Mouse (Mus musculus) hindbrain, postnatal 0 days (tissue): ENCODE measurements around the gene Rtp4. TPM values are rescaled to one million over a fixed set of nuclear protein-coding genes. Genes with fewer than 3 reads are reported as not detected.

Source experiments
- ATAC-seq: fragments of 200-750 bp; cut with Nextera tagmentation; 2 replicates; pipeline ENCODE4 v1.8.0; 2017; ENCODE audit warnings: mild to moderate bottlenecking, moderate TSS enrichment, moderate library complexity
- DNase-seq: peaks from one replicate; pipeline ENCODE4 v3.0.0-alpha.2; 2015; ENCODE audit warnings: low spot score
- H3K27ac ChIP-seq: fragments of 300-500 bp; sonication (generic); 2 replicates; pipeline ENCODE4 v1.5.1; 2014; ENCODE audit warnings: mild to moderate bottlenecking
- H3K27me3 ChIP-seq: fragments of 300-500 bp; sonication (generic); 2 replicates; pipeline ENCODE4 v1.6.1; 2014; ENCODE audit warnings: low read length, mixed read lengths; ENCODE audit not compliant: insufficient read depth
- H3K36me3 ChIP-seq: fragments of 300-500 bp; sonication (generic); 2 replicates; pipeline ENCODE4 v1.6.1; 2014; ENCODE audit warnings: low read length, mixed read lengths; ENCODE audit not compliant: insufficient read depth
- H3K4me1 ChIP-seq: fragments of 300-500 bp; sonication (generic); 2 replicates; pipeline ENCODE4 v1.6.1; 2014; ENCODE audit warnings: antibody characterized with exemption, low read length, mixed read lengths; ENCODE audit not compliant: insufficient read depth
- H3K4me2 ChIP-seq: fragments of 300-500 bp; sonication (generic); 2 replicates; pipeline ENCODE4 v1.6.1; 2014; ENCODE audit warnings: low read depth, mild to moderate bottlenecking, low read length, moderate library complexity, mixed read lengths
- H3K4me3 ChIP-seq: fragments of 300-500 bp; sonication (generic); 2 replicates; pipeline ENCODE4 v1.5.1; 2014; ENCODE audit warnings: low read length
- H3K9ac ChIP-seq: fragments of 300-500 bp; sonication (generic); replicated peaks from 2 replicates; pipeline ENCODE4 v1.6.1; 2014; ENCODE audit warnings: mild to moderate bottlenecking, low read length, moderate library complexity, mixed read lengths
- H3K9me3 ChIP-seq: fragments of 300-500 bp; sonication (generic); 2 replicates; pipeline ENCODE4 v1.6.1; 2016; ENCODE audit warnings: low read length, mixed read lengths
- CTCF ChIP-seq: IDR thresholded peaks from 2 replicates; pipeline ENCODE4 v1.5.1; 2016; ENCODE audit warnings: antibody characterized with exemption, control low read depth, low read depth
- WGBS: fragments of 180-500 bp; shearing (Covaris S2); extraction: QIAGEN DNeasy Blood & Tissue Kit; methylation state at CpG from one replicate; pipeline ENCODE4 v1.1.7; 2014; 5-methylcytosine and 5-hydroxymethylcytosine counted together
- polyA plus RNA-seq: library from polyadenylated mRNA; unstranded; fragments of >200 nt; fragmentation: Nextera tagmentation; extraction: Ambion mirVana; gene quantifications from 2 replicates; pipeline ENCODE4 v1.2.1, GENCODE M21; 2015
- total RNA-seq: library from RNA; depleted of rRNA; stranded (reverse); fragments of >200 nt; gene quantifications from 2 replicates; pipeline ENCODE4 v1.2.3, GENCODE M21; 2014

The Rtp4 gene
- total and polyA plus RNA-seq, 2 experiments from 2014 or later = 4.7 to 8.6 TPM

DNA sequence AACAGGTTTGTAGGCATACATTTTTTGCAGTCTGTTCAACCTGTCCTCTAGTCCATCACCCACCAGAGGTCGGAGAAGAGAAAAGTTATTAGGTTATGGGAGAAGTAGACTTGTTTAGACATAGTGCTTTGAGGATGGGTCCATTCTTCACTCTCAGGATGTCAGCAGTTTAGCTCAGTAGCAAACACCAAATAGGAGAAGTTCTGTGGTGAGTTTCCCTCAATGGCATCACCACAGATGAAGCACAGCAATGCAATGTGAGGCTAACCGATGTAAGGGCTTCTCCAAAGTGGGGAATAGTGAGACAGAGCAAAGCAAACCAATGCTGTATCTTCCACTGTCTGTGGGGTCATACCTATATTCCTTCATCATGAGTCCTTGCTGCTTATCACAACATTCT lies 37.6 kb downstream of the Rtp4 start:
- Histone ChIP-seq H3K9me3 (no peaks in the 10 kb centered on the region), H3K4me2 (no peak overlapping the region), H3K4me3 (no peak overlapping the region), H3K9ac (no peak overlapping the region), H3K27me3 (no peaks in the 10 kb centered on the region), H3K27ac (no peak overlapping the region), H3K36me3 (no peaks in the 10 kb centered on the region), H3K4me1 (no peaks in the 10 kb centered on the region)
- DNase-seq = no peak
- ATAC-seq = no peak
- 92% methylated on average over 2 of the region's 2 CpGs for WGBS
- no peak for TF ChIP-seq CTCF

DNA sequence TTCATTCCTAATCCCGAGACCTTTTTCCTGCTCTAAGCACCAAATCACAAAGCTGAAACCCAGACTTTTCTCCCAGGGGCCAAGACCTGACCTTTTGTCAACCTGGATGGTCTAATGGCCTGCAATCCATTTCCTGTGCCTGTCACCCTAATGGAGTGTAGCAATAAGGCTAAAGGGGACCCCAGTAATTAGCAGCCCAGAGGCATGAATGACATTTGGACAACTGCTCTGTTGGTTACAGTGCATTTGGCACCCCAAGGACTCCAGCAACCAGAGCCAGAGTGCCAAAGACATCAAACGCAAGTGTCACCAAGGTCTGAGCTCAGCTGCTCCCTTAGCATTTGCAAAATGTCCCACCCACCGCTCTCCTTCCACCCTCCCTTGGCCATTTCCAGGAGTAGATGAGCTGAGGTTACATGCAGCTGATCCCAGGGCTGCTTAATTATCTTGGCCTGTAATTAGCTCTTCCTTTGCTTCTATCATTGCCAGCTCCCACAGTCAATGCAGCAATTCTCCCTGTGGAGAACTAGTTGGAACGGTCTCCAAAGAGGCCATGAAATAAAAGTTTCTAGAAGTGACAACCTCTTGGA lies 48.4 kb downstream of the Rtp4 start:
- peak; percentile 48 for DNase-seq
- peak; percentile 56 for ATAC-seq
- no peak for TF ChIP-seq CTCF
- Histone ChIP-seq H3K9me3 (no peaks in the 10 kb centered on the region), H3K4me2 (no peak overlapping the region), H3K27me3 (no peaks in the 10 kb centered on the region), H3K9ac (no peak overlapping the region), H3K4me3 (no peak overlapping the region), H3K27ac (no peak overlapping the region), H3K36me3 (no peaks in the 10 kb centered on the region), H3K4me1 (no peaks in the 10 kb centered on the region)
- 49% methylated on average over 4 of the region's 4 CpGs for WGBS

DNA sequence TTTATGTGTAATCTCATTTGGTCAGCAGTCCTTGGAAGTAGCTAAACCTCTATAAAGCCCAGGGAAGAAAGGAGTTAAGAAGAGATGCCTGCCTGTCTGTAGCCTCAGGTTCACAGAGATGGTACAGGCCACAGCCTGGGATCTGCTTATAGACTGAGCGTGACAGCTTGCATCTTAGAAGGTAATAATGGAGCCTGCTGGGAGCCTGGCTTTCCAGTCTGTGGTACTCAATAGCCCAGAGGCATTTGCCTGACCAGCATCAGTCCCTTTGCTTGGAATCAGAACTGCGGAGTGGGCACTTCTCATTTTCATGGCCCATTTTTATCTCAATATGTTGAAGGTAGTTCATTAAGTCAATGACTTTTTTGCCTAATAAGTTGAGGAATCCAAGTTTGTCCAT lies 54.5 kb downstream of the Rtp4 start:
- peak; percentile 24; the same call in 1 of the 2 replicates for ATAC-seq
- Histone ChIP-seq H3K4me3 (no peak overlapping the region), H3K4me2 (no peak overlapping the region), H3K27ac (no peak overlapping the region), H3K36me3 (no peaks in the 10 kb centered on the region), H3K9me3 (no peaks in the 10 kb centered on the region), H3K4me1 (no peaks in the 10 kb centered on the region), H3K9ac (no peak overlapping the region), H3K27me3 (no peaks in the 10 kb centered on the region)
- WGBS = 61% methylated on average over 2 of the region's 2 CpGs
- TF ChIP-seq CTCF = no peak
- no peak for DNase-seq

DNA sequence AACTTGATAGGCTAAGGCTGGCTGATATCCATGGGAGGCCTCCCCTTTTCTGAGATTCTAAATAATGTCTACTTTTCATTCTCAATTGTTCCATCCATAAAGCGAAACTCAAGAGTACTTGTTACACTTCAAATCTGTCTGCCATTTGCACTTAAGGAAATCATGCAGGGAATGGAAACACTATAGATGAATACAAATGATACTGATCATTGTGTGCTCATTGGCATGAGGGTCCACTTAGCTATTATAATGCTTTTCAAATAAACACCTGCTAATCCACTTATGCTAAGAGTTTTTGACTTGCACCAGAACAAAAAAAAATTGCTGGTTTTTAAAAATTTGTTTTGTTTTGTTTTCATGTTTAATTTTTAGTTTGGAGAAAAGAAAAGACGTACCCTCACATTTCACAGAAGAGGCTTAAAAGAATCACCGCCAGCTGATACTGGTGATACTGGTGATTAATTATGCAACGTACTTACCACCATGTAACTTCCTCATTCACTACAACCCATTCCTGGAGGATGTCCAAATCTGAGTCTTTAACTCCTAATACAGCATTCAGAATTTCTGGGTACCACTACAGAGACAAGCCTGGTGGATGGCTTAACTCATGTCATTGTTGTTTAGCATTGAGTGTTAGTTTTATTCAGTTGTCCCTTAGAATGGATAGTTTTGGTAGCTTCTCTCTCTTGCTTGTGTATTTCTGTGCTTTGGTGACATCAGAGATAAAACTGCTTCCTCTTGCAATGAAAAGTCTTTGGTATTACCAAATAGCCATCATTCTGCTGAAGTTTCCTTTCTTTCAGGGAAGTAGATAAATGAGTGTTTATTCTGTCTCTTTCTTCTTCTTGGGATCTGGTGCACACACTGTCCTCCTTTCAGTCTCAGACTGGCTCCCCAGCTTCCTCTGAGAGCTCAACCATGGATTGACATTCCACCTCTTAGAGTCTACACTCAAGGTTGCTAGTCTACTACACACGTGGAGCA lies 71.3 kb downstream of the Rtp4 start:
- Histone ChIP-seq H3K4me2 (no peak overlapping the region), H3K4me3 (no peak overlapping the region), H3K27ac (no peak overlapping the region), H3K27me3 (no peaks in the 10 kb centered on the region), H3K9ac (no peak overlapping the region), H3K36me3 (no peaks in the 10 kb centered on the region), H3K9me3 (no peaks in the 10 kb centered on the region; the same call in 1 of the 2 replicates), H3K4me1 (no peaks in the 10 kb centered on the region)
- DNase-seq (no peak), ATAC-seq (no peak)
- no peak for TF ChIP-seq CTCF
- 62% methylated on average over 5 of the region's 5 CpGs for WGBS

DNA sequence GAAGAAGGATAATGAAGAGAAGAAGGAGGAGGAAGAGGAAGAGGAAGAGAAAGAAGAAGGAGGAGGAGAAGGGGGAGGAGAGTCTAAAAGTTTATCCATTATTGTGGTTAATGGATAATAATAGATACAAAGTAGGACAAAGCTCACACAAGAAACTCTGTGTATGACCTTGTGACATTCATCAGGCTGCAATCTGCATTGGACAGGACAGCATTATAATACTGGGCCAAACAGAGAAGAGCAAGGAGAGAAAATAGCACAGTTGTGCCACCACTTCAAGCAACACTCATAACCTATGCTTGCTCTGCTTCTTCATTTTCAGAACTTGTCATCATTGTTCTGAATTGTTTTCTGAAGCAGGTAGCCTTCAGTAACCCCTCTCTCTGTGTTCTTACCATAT lies 72.4 kb downstream of the Rtp4 start:
- Histone ChIP-seq H3K36me3 (no peaks in the 10 kb centered on the region), H3K9me3 (no peaks in the 10 kb centered on the region; the same call in 1 of the 2 replicates), H3K27ac (no peak overlapping the region), H3K4me3 (no peak overlapping the region), H3K4me2 (no peak overlapping the region), H3K4me1 (no peaks in the 10 kb centered on the region), H3K9ac (no peak overlapping the region), H3K27me3 (no peaks in the 10 kb centered on the region)
- ATAC-seq (no peak), DNase-seq (no peak)
- no peak for TF ChIP-seq CTCF

DNA sequence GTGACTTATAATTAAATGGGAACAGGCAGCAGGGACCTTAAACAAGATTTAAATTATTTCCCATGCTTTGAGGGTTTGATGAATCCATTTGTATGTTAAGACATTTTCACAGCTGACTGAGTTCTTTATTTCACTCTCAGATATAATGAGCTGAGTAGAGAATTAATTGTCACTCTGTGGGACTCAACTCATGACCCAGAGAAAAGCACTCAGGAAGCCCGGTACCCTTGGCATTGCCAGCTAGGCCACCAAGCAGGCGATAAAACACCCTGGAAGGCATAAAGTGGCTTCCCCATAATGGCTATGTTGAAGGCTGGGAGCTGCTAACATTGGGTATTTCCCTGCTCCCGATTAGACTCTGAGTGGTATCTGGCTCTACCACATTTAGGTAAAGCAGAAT lies 76.6 kb downstream of the Rtp4 start:
- no peak for TF ChIP-seq CTCF
- Histone ChIP-seq H3K4me2 (no peak overlapping the region), H3K27me3 (no peaks in the 10 kb centered on the region), H3K4me3 (no peak overlapping the region), H3K36me3 (no peaks in the 10 kb centered on the region), H3K4me1 (no peaks in the 10 kb centered on the region), H3K9me3 (no peaks in the 10 kb centered on the region), H3K27ac (no peak overlapping the region), H3K9ac (no peak overlapping the region)
- DNase-seq = peak; percentile 3
- 44% methylated on average over 3 of the region's 3 CpGs for WGBS
- ATAC-seq = no peak

DNA sequence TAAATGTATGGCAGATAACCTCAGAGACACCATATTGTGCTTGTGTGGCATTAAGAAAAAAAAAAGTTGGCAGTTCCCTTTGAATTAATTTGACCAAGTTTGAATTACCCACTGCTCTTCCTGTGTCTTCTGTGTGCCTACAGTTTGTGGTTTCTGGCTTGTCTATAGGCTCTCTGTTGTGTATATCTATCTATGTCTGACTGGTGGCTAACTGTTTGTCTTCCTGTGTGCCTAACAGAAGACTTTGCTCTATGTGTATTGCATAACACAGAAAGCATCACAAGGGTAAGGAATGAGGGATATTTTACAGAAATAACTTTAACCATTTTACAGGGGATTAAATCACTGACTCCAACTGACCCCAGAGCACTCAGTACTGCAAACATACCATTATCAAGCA lies 77.9 kb downstream of the Rtp4 start:
- Histone ChIP-seq H3K27me3 (no peaks in the 10 kb centered on the region), H3K27ac (no peak overlapping the region)

More for the DNA sequence above, 77.9 kb downstream of the Rtp4 start:
- ATAC-seq (no peak), DNase-seq (no peak)
- Histone ChIP-seq H3K9ac (no peak overlapping the region), H3K4me2 (no peak overlapping the region), H3K9me3 (no peaks in the 10 kb centered on the region), H3K36me3 (no peaks in the 10 kb centered on the region), H3K4me1 (no peaks in the 10 kb centered on the region), H3K4me3 (no peak overlapping the region)
- TF ChIP-seq CTCF = no peak
